Mouse (Mus musculus) limb, embryonic 14.5 days (tissue): ENCODE measurements around the gene Slc38a2. TPM values are rescaled to one million over a fixed set of nuclear protein-coding genes. Genes with fewer than 3 reads are reported as not detected.

Source experiments
- ATAC-seq: fragments of 200-750 bp; cut with Nextera tagmentation; 2 replicates; pipeline ENCODE4 v1.8.0; 2017; ENCODE audit warnings: low read depth, moderate number of reproducible peaks, moderate TSS enrichment; ENCODE audit not compliant: low FRiP score
- DNase-seq: peaks from one replicate; pipeline ENCODE4 v3.0.0-alpha.2; 2015; ENCODE audit warnings: low spot score
- H3K27ac ChIP-seq: fragments of 300-500 bp; sonication (generic); replicated peaks from 2 replicates; pipeline ENCODE4 v1.5.1; 2014; ENCODE audit warnings: low read depth, mild to moderate bottlenecking, low read length, moderate library complexity, mixed read lengths
- H3K27me3 ChIP-seq: fragments of 300-500 bp; sonication (generic); 2 replicates; pipeline ENCODE4 v1.6.1; 2014; ENCODE audit warnings: low read length, mixed read lengths; ENCODE audit not compliant: control insufficient read depth, insufficient read depth
- H3K36me3 ChIP-seq: fragments of 300-500 bp; sonication (generic); 2 replicates; pipeline ENCODE4 v1.6.1; 2014; ENCODE audit warnings: mild to moderate bottlenecking, low read length, moderate library complexity, mixed read lengths; ENCODE audit not compliant: control insufficient read depth, insufficient read depth
- H3K4me1 ChIP-seq: fragments of 300-500 bp; sonication (generic); 2 replicates; pipeline ENCODE4 v1.6.1; 2014; ENCODE audit warnings: antibody characterized with exemption, low read length, mixed read lengths; ENCODE audit not compliant: control insufficient read depth, insufficient read depth
- H3K4me2 ChIP-seq: fragments of 300-500 bp; sonication (generic); replicated peaks from 2 replicates; pipeline ENCODE4 v1.6.1; 2014; ENCODE audit warnings: low read depth, mild to moderate bottlenecking, low read length, moderate library complexity; ENCODE audit not compliant: severe bottlenecking
- H3K4me3 ChIP-seq: fragments of 300-500 bp; sonication (generic); replicated peaks from 2 replicates; pipeline ENCODE4 v1.5.1; 2014; ENCODE audit warnings: low read length
- H3K9ac ChIP-seq: fragments of 300-500 bp; sonication (generic); 2 replicates; pipeline ENCODE4 v1.6.1; 2014; ENCODE audit warnings: mild to moderate bottlenecking, low read depth, low read length, moderate library complexity; ENCODE audit not compliant: severe bottlenecking
- H3K9me3 ChIP-seq: fragments of 300-500 bp; sonication (generic); 2 replicates; pipeline ENCODE4 v1.6.1; 2016; ENCODE audit warnings: low read length; ENCODE audit not compliant: control insufficient read depth
- POLR2A ChIP-seq: fragments of 200-500 bp; IDR thresholded peaks from 2 replicates; pipeline ENCODE4 v1.8.0; 2012; ENCODE audit warnings: inconsistent platforms, mild to moderate bottlenecking, moderate library complexity, borderline replicate concordance; ENCODE audit not compliant: insufficient read depth, insufficient read length; ENCODE audit errors: extremely low read depth
- WGBS: fragments of 180-500 bp; shearing (Covaris S2); extraction: QIAGEN DNeasy Blood & Tissue Kit; methylation state at CpG from one replicate; pipeline ENCODE4 v1.1.7; 2014; 5-methylcytosine and 5-hydroxymethylcytosine counted together
- polyA plus RNA-seq, 2 experiments: library from polyadenylated mRNA; depleted of rRNA in 1 of 2; stranded (reverse) in 1 of 2; unstranded in 1 of 2; fragments of >200 nt; fragmentation: Nextera tagmentation in 1 of 2; extraction: Ambion mirVana in 1 of 2; gene quantifications; 2 replicates each; pipeline versions ENCODE4 v1.2.1 to v1.2.3; 2012 to 2014

Slc38a2 gene
- polyA plus RNA-seq (2012; rRNA removed) (116 and 137 TPM in 2 replicates), polyA plus RNA-seq (2014; fragmentation: Nextera tagmentation; extraction: Ambion mirVana) (137 and 152 TPM in 2 replicates)

DNA sequence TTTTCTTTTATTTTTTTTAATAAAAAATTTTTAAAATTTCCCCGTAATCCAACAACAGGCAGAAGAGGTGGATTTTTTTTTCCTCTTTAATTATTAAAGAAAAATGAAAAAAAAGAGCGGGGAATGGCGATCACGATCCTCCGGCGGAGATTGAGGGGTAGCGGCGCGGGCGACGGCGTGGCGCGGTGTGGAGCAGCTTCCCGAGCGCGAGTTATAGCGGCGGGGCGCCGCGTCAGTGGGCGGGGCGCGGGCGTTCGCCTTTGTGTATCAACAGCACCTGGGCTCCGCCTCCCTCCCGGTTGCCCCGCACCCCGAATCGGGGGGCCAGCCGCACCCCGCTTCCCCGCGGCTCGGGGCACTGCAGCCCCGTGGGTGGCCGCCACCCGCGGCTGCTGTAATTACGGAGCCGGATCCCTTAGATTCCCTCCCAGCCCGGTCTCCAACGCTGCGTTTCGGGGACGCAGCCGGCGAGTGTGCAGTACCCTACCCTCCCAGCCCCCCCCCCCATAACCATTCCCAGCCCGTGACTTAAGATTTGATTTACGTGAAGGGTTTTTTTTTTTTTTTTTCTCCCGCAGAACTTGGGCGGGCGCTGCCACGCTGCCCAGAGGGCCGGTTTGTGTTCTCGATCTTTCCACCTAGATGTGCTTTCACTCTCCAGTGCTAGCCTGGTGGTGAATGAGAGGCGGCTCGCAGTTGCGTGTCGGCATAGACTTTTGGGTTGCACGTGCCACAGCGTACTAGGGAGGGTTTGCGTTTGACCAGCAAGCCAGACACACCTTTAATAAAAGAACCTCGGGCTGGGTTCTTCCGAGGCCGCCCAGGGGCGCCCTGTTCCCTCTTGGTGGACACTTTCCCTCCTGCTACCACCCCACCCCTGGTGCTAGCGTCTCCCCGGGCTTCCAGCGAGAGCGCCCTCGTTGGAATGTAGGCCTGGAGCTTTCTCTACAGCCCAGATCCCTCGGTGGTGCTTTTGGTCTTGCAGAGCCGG is at the start of gene Slc38a2:
Slc38a2 (minus strand) TSS at position 210 of the 991 bp plus-strand sequence.
- Histone ChIP-seq H3K27ac (peak within 1 kb of the TSS; percentile 99), H3K4me3 (peak within 1 kb of the TSS; percentile 95), H3K4me1 (peaks cover 33% of the 10 kb centered on the region), H3K4me2 (peak within 1 kb of the TSS; percentile 65), H3K36me3 (peaks cover 37% of the 10 kb centered on the region), H3K9ac (peak within 1 kb of the TSS; percentile 100), H3K27me3 (no peaks in the 10 kb centered on the region), H3K9me3 (no peaks in the 10 kb centered on the region)
- WGBS, result 1% methylated on average over 69 of the region's 76 CpGs
- DNase-seq, result peak; percentile 91
- peak; percentile 89 for ATAC-seq
- peak; percentile 98 for TF ChIP-seq POLR2A

DNA sequence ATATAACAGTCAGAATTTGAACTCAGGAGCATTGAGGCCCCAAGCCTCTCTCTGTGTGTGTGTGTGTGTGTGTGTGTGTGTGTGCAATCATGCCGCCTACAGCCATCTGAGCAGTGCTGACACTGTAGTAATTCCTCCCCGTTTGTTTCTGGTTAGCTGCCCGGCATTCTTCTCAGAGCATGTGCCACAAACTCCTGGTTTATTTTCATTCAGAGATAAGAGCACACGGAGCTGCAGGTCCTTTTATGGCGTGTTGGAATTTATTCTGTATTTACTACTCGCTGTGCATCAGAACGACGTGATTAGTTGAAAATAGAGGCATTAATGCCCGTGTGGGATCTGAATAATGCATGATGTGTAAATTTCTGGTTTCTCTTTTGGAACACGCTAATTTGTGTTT is 49.6 kb upstream of the Slc38a2 start:
- 72% methylated on average over 10 of the region's 10 CpGs for WGBS

DNA sequence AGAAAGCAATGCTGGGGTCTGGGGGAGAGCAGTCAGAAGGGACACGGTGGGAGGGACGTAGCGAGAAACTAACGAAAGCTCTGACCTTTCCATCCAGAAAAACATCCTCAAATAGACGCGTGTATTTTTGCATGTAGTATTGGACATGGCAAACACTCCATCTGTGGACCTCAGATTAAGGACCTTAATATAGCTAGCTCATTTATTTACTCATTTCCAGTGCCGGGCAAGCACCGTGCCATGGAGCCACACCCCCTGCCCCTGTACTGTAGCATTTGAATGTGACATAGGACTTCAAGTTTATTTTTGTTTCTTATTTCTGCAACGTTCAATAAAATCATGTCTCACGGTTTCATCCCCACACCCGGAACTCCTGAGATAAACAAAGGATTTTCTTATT is 48.0 kb upstream of the Slc38a2 start:
- H3K4me1 ChIP-seq, result peaks cover 11% of the 10 kb centered on the region; the same call in 1 of the 2 replicates
- H3K27ac ChIP-seq, result no peak overlapping the region
- H3K4me3 ChIP-seq, result no peak overlapping the region
- TF ChIP-seq POLR2A, result no peak
- no peak for ATAC-seq
- H3K9me3 ChIP-seq, result no peaks in the 10 kb centered on the region
- no peaks in the 10 kb centered on the region for H3K36me3 ChIP-seq
- no peak overlapping the region for H3K9ac ChIP-seq
- 95% methylated on average over 11 of the region's 11 CpGs for WGBS
- H3K4me2 ChIP-seq, result no peak overlapping the region
- no peak for DNase-seq
- no peaks in the 10 kb centered on the region for H3K27me3 ChIP-seq

More for the DNA sequence above, 49.6 kb upstream of the Slc38a2 start:
- Histone ChIP-seq H3K9ac (no peak overlapping the region), H3K4me2 (no peak overlapping the region), H3K36me3 (no peaks in the 10 kb centered on the region), H3K9me3 (no peaks in the 10 kb centered on the region), H3K27ac (no peak overlapping the region), H3K4me1 (peaks cover 3% of the 10 kb centered on the region; the same call in 1 of the 2 replicates), H3K27me3 (no peaks in the 10 kb centered on the region), H3K4me3 (no peak overlapping the region)
- TF ChIP-seq POLR2A, result no peak
- no peak for DNase-seq
- no peak for ATAC-seq

DNA sequence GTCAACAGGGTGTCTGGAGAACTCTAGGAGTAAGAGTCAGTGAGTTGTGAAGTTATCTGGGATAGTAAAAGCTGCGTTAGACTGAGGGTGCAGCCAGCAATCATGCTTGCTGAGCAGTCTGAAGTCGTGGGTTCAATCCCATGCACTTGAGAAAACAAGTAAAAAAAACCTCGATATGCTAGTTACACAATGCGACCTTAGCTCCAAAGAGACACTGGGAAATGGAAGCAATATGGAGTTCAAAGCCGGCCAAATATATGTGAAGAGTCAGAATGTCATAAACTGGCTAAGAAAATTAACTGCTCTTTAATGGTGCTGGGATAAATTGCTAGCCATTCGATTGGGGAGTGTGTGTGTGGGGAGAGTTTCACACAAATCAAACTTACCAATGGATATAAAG is 47.5 kb upstream of the Slc38a2 start:
- no peak for ATAC-seq
- Histone ChIP-seq H3K27me3 (no peaks in the 10 kb centered on the region), H3K4me2 (no peak overlapping the region), H3K9ac (no peak overlapping the region), H3K36me3 (no peaks in the 10 kb centered on the region), H3K4me3 (no peak overlapping the region), H3K9me3 (no peaks in the 10 kb centered on the region), H3K27ac (no peak overlapping the region), H3K4me1 (peaks cover 11% of the 10 kb centered on the region; the same call in 1 of the 2 replicates)
- no peak for DNase-seq
- 84% methylated on average over 6 of the region's 6 CpGs for WGBS
- TF ChIP-seq POLR2A, result no peak

DNA sequence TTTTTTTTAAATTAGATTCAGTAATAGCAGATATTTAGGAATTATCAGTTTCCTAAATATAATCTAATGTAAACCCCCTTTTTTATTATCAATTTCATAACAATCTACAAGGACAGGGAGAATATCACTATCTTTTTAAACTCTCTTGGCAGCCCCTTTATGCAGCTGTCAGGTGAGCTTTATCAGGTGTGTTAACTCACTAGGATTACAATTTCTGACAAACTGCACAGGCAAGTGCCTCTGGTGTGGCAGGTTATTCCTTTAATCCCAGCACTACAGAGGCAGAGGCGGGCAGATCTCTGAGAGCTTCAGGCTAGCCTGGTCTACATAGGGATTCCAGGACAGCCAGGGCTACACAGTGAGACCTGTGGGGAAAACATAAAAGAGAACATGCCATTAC is 45.8 kb upstream of the Slc38a2 start:
- Histone ChIP-seq H3K36me3 (no peaks in the 10 kb centered on the region), H3K27me3 (no peaks in the 10 kb centered on the region), H3K4me3 (no peak overlapping the region), H3K9ac (no peak overlapping the region), H3K27ac (no peak overlapping the region), H3K4me1 (peaks cover 11% of the 10 kb centered on the region; the same call in 1 of the 2 replicates), H3K4me2 (no peak overlapping the region), H3K9me3 (no peaks in the 10 kb centered on the region)
- ATAC-seq (no peak), DNase-seq (no peak)
- TF ChIP-seq POLR2A, result no peak
- WGBS, result 89% methylated on average over 1 of the region's 1 CpGs
